Mouse (Mus musculus) adrenal gland (tissue): Measurements from ENCODE around the gene 0610040J01Rik.
"Not testable (repeated sequence)": the region's sequence is repeated elsewhere in the genome, so short reads cannot be mapped to it uniquely, and the experiment has no call there.

Source experiments
- intact Hi-C: fragments of 180-260 bp; cut with DNase I; formaldehyde crosslinking; loops from one replicate; pipeline ENCODE4 v1.15.1; 2025

The 0610040J01Rik gene

DNA sequence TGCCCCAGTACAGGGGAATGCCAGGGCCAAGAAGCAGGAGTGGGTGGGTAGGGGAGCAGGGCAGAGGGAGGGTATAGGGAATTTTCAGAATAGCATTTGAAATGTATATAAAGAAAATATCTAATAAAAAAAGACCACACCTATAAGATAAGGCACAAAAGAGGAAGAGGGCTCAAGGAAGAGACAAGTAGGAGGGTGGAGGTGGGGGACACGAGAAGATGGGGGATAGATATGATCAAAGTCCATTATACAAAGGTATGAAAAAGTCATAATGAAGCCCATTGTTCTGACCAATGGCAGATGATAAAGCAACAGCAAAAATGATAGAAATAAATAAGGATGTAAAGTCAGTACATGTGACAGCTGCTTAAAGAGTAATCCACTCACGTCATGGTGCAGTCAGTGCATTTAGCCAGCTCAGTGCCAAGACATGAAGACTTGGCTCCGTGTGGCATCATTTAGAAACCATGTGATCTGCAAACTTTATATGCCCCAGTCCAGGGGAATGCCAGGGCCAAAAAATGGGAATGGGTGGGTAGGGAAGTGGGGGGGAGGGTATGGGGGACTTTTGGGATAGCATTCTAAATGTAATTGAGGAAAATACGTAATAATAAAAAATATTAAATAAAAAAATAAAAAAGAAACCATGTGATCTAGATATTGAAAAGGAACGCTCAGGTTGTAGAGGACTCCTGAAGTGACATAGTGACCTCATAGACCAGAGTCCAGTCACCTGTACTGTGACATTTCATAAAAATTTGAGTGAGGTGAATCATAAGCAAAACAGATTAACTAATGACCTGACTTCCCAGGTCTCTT is 85.0 kb downstream of the 0610040J01Rik start:
- intact Hi-C loops, result not testable (repeated sequence)

DNA sequence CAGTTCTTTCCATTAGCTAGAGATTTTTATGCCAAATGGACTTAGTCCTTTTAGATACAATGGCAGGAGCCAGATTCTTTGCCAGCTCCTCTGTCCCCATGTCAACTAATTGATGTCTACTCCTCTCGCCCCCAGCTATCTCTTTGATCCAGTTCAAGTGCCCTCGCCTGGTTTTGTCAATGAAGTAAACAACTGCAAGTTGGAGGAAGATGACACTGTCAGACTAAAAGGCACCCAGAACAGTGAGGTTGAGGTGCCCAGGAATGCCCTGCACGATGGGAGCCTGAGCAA is 85.6 kb downstream of the 0610040J01Rik start:
- intact Hi-C loops, result no loop called here

DNA sequence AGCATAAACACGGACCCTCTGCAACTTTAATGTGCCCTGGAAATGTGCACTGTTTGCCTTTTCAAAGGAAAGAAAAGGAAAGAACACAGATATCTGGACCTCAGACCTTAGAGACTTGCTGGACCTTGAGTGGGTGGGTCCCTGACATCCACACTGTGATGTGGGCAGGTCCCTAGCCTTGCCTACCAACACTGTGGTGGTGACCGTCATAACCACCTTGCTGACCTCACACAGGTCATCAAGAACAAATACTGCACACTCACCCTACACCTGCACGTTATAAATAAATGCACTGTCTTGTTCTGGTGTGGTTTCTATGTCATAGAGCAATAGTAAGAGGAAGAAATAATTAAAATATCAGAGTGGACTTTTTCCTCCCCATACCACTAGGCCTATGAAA is 91.2 kb downstream of the 0610040J01Rik start:
- intact Hi-C loops, result no loop called here

GRCm38 (mm10) chr5:63906149-63907093 is 94.3 kb downstream of the 0610040J01Rik start:
- intact Hi-C loops, result loop anchor here (2.0 to 5.0 kb wide), 3 partner anchors 46 to 366 kb away; no protein-coding TSS in a partner anchor

GRCm38 (mm10) chr5:63907513-63907912 is 95.3 kb downstream of the 0610040J01Rik start:
- intact Hi-C loops, result loop anchor here (2.0 to 5.0 kb wide), 3 partner anchors 45 to 365 kb away; no protein-coding TSS in a partner anchor

GRCm38 (mm10) chr5:63910171-63910960 is 98.2 kb downstream of the 0610040J01Rik start:
- intact Hi-C loops, result loop anchor here (5.0 kb wide), 1 partner anchor 57 kb away; the partner anchor contains the start of gene Rell1

- intact Hi-C loops, result loop anchor here (5.0 kb wide), 1 partner anchor 52 kb away; the partner anchor contains the start of gene Rell1
Measured at GRCm38 (mm10) chr5:63914896-63915295, 102.7 kb downstream of the 0610040J01Rik start.

- intact Hi-C loops, result no loop called here
Measured at GRCm38 (mm10) chr5:63916457-63917139, 104.4 kb downstream of the 0610040J01Rik start.

DNA sequence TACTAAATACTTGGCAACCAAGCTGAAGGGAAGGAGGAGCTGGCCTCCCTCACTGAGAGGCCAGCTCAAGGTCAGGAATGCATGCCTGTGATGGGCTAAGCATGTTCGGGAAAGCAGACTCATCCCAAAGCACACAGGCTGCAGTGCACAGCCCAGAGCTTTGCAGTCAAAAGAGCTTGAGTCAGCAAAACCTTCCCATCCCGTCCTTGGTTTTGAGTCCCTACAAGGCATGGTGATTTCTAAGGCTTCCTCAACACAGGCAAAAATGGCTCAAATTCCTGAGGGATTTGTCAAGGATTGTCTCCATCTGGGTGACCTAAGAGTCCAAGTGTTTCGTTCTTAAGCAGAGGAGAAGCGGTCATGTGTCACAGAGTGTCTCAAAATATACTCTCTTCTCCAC is 106.0 kb downstream of the 0610040J01Rik start:
- intact Hi-C loops, result no loop called here

- intact Hi-C loops, result no loop called here
Measured at GRCm38 (mm10) chr5:63923305-63924025, 111.3 kb downstream of the 0610040J01Rik start.

DNA sequence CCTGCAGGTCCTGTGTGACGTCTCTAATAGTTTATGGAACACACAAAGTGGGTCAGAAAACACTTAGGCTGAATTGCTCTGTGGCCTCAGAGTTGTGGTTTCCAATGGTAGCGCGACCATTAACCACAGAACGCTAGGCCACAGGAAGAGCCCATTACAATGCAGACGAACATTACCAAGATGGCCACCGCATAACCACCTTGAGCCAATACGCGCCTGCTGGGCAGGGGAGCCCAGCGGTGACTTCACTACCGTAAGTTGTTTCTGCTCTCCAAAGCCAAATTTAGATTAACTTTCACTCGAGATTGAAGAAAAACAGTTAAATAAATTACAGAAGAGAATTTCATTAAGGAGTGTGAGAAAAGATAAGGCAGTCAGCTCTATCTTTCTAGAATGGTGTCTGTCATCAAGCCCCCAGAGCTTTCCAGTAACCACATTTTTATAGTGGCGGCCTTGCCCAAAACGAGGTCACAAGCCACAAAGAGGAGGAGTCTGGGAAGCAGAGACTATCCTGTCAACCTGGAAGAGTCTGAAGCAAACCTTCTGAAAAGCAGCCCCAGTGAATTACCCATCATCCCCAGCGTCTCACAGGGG is 113.0 kb downstream of the 0610040J01Rik start:
- intact Hi-C loops, result no loop called here

DNA sequence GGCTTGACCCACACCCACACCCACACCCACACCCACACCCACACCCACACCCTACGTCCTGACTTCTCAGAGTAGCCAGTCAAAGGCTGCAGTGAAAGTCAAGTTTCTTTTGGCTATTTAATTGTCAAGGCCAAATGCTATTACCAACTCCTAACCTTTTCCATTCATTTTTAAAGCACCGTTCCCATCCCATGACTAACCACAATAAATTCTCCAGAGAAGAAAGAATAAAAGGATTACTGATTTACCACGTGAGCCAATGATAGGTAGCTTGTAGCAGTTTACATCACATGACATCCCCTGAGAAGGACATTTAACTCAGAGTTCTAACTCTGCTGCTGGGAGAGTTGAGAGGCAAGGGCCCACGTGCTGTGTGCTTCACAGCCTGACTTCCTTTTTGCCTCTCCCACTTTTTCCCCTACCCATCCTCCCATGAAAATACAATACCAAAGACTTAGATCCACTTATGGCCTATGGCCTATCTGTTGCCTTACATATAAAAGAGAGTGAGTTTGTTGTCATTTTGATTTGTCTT is 118.7 kb downstream of the 0610040J01Rik start:
- intact Hi-C loops, result no loop called here

GRCm38 (mm10) chr5:63932829-63933228 is 120.7 kb downstream of the 0610040J01Rik start:
- intact Hi-C loops, result no loop called here

GRCm38 (mm10) chr5:63935581-63935980 is 123.4 kb downstream of the 0610040J01Rik start:
- intact Hi-C loops, result no loop called here

DNA sequence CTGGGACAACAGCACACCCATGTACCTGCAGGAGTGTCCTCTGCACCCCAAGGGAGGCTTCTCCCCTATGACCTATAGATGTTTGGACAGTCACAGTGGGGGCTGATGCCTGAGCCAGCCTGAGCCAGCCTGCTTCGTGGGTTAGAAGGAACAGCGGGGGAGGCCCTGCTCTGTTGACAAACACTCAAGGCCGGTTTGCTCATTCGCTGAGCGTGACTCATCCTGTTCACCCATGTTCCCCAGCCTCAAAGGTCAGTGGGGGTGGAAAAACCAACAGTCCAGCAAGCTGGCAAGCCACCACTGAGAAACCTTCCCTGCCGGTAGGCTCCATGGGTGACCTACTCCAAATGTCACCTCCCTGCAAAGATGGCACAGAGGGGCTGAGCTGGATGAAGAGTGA is 124.6 kb downstream of the 0610040J01Rik start:
- intact Hi-C loops, result no loop called here

- intact Hi-C loops, result no loop called here
Measured at GRCm38 (mm10) chr5:63938575-63938974, 126.4 kb downstream of the 0610040J01Rik start.

GRCm38 (mm10) chr5:63941891-63942290 is 129.7 kb downstream of the 0610040J01Rik start:
- intact Hi-C loops, result no loop called here

GRCm38 (mm10) chr5:63943291-63943690 is 131.1 kb downstream of the 0610040J01Rik start:
- intact Hi-C loops, result no loop called here

- intact Hi-C loops, result no loop called here
Measured at GRCm38 (mm10) chr5:63947526-63947925, 135.4 kb downstream of the 0610040J01Rik start.
